Mouse (Mus musculus): Measurements from ENCODE around the gene Slc29a2. TPM values are rescaled to one million over a fixed set of nuclear protein-coding genes. Genes with fewer than 3 reads are reported as not detected.

Gene Slc29a2
- polyA plus RNA-seq, 1 experiment: 18.5 TPM

DNA sequence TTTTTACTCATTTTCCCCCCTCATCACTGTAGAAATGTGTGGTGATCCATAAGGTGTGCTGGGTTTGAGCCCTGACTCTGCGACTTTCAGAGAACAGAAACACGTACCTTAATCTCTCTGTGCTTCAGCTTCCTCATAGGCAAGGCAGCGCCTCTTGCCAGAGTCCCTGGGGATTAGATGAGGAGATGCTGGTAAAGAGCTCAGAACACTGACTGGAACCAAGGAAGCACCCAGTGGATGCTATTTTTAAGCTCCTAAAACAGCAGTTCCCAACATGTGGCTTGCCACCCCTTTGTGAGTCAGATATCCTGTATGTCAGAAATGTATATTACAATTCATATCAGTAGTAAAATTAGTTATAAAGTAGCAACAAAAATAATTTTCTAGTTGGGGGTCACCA is 5.5 kb upstream of the Slc29a2 start:
- TF ChIP-seq EP300 (IDR thresholded peaks at IDR 0.05; ENCODE audit: insufficient read depth, low read depth, low read length) (no peak), POLR2A (IDR thresholded peaks at IDR 0.05; ENCODE audit: insufficient read depth, low read length) (no peak), CTCF (IDR thresholded peaks at IDR 0.05; ENCODE audit: low read depth, low read length) (no peak)
- peak overlapping the region; percentile 67 for H3K9ac ChIP-seq (ENCODE audit: low read depth, poor library complexity, severe bottlenecking)
- no peaks in the 10 kb centered on the region for H3K36me3 ChIP-seq (ENCODE audit: control insufficient read depth, insufficient read depth, low read length, poor library complexity, severe bottlenecking)
- H3K4me1 ChIP-seq (ENCODE audit: control insufficient read depth, insufficient read depth, low read length): peaks cover 1% of the 10 kb centered on the region
- no peak overlapping the region for H3K4me3 ChIP-seq (ENCODE audit: low read depth, low read length)
- no peaks in the 10 kb centered on the region for H3K27me3 ChIP-seq (ENCODE audit: control insufficient read depth, insufficient read depth, low read length, poor library complexity, severe bottlenecking)
- H3K9me3 ChIP-seq (replicated peaks; ENCODE audit: control insufficient read depth, insufficient read depth, low read length, poor library complexity, severe bottlenecking): no peaks in the 10 kb centered on the region
- 0 out of 2 replicates have a peak overlapping the region, but pooled peaks have one; percentile 32 for H3K27ac ChIP-seq (ENCODE audit: insufficient read depth, low read length)

- Histone ChIP-seq H3K4me3 (ENCODE audit: low read depth, low read length) (no peak overlapping the region), H3K4me1 (ENCODE audit: control insufficient read depth, insufficient read depth, low read length) (peaks cover 1% of the 10 kb centered on the region), H3K27me3 (ENCODE audit: control insufficient read depth, insufficient read depth, low read length, poor library complexity, severe bottlenecking) (no peaks in the 10 kb centered on the region), H3K9ac (ENCODE audit: low read depth, poor library complexity, severe bottlenecking) (no peak overlapping the region), H3K9me3 (replicated peaks; ENCODE audit: control insufficient read depth, insufficient read depth, low read length, poor library complexity, severe bottlenecking) (no peaks in the 10 kb centered on the region), H3K36me3 (ENCODE audit: control insufficient read depth, insufficient read depth, low read length, poor library complexity, severe bottlenecking) (no peaks in the 10 kb centered on the region), H3K27ac (ENCODE audit: insufficient read depth, low read length) (no peak overlapping the region)
- TF ChIP-seq POLR2A (IDR thresholded peaks at IDR 0.05; ENCODE audit: insufficient read depth, low read length) (no peak), EP300 (IDR thresholded peaks at IDR 0.05; ENCODE audit: insufficient read depth, low read depth, low read length) (no peak), CTCF (IDR thresholded peaks at IDR 0.05; ENCODE audit: low read depth, low read length) (no peak)
Measured at GRCm38 (mm10) chr19:5021416-5021815, 2.2 kb upstream of the Slc29a2 start.

DNA sequence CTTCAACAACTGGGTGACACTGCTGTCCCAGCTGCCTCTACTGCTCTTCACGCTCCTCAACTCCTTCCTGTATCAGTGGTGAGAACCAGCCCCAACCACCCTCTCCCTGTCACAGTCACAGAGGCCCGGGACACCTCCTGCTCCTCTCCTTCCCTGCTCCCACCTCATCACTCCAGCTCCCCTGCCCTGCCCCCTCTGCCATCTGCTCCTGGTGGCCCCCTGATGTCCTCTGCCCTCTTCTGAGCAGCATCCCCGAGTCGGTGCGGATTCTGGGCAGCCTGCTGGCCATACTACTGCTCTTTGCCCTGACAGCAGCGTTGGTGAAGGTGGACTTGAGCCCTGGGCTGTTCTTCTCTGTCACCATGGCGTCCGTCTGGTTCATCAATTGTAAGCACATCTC is 2.5 kb downstream of the Slc29a2 start:
- H3K9ac ChIP-seq (ENCODE audit: low read depth, poor library complexity, severe bottlenecking): no peak overlapping the region
- TF ChIP-seq CTCF (IDR thresholded peaks at IDR 0.05; ENCODE audit: low read depth, low read length) (no peak), EP300 (IDR thresholded peaks at IDR 0.05; ENCODE audit: insufficient read depth, low read depth, low read length) (no peak), POLR2A (IDR thresholded peaks at IDR 0.05; ENCODE audit: insufficient read depth, low read length) (no peak)
- no peak overlapping the region for H3K4me3 ChIP-seq (ENCODE audit: low read depth, low read length)
- no peaks in the 10 kb centered on the region for H3K9me3 ChIP-seq (replicated peaks; ENCODE audit: control insufficient read depth, insufficient read depth, low read length, poor library complexity, severe bottlenecking)
- no peaks in the 10 kb centered on the region for H3K4me1 ChIP-seq (ENCODE audit: control insufficient read depth, insufficient read depth, low read length)
- H3K36me3 ChIP-seq (ENCODE audit: control insufficient read depth, insufficient read depth, low read length, poor library complexity, severe bottlenecking): peaks cover 24% of the 10 kb centered on the region
- no peak overlapping the region for H3K27ac ChIP-seq (ENCODE audit: insufficient read depth, low read length)
- no peaks in the 10 kb centered on the region for H3K27me3 ChIP-seq (ENCODE audit: control insufficient read depth, insufficient read depth, low read length, poor library complexity, severe bottlenecking)

DNA sequence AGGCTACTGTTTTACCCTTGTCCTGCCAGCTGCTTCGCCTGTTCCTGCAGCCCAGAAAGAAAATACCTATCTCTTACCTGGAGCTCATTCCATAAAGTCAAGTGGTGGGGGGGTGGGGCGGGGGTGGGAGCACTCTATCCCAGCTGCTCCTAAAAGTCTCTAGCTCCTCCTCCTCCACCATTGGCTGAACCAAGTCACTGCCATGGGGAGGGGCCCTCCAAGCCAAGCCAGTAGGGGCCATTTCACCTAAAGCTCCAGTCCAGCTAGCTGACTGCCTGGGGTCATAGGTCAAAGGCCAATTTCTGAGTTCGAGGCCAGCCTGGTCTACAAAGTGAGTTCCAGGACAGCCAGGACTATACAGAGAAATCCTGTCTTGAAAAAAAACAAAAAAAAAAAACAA is 9.0 kb downstream of the Slc29a2 start:
- Histone ChIP-seq H3K9ac (ENCODE audit: low read depth, poor library complexity, severe bottlenecking) (no peak overlapping the region), H3K27me3 (ENCODE audit: control insufficient read depth, insufficient read depth, low read length, poor library complexity, severe bottlenecking) (no peaks in the 10 kb centered on the region), H3K4me1 (ENCODE audit: control insufficient read depth, insufficient read depth, low read length) (no peaks in the 10 kb centered on the region), H3K9me3 (replicated peaks; ENCODE audit: control insufficient read depth, insufficient read depth, low read length, poor library complexity, severe bottlenecking) (no peaks in the 10 kb centered on the region), H3K4me3 (ENCODE audit: low read depth, low read length) (no peak overlapping the region), H3K27ac (ENCODE audit: insufficient read depth, low read length) (no peak overlapping the region), H3K36me3 (ENCODE audit: control insufficient read depth, insufficient read depth, low read length, poor library complexity, severe bottlenecking) (peaks cover 21% of the 10 kb centered on the region)
- TF ChIP-seq CTCF (IDR thresholded peaks at IDR 0.05; ENCODE audit: low read depth, low read length) (no peak), POLR2A (IDR thresholded peaks at IDR 0.05; ENCODE audit: insufficient read depth, low read length) (no peak), EP300 (IDR thresholded peaks at IDR 0.05; ENCODE audit: insufficient read depth, low read depth, low read length) (no peak)

DNA sequence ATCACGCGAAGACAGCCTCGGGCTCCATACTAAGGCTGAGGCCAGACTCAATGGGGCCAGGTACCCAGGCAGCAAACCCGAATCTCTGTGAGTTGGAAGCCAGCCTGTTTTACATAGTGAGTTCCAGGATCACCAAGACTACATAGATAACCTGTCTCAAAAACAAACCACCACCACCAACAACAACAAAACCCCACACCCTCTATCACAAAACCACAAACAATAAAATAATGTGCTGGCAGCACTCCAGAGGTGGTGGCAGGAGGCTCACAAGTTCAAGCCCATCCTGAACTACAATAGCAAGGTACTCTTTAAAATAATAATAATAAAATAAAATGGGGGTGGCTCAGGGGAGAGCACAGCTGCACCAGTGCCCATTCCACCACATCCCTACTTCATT is 12.9 kb downstream of the Slc29a2 start:
- no peaks in the 10 kb centered on the region for H3K9me3 ChIP-seq (replicated peaks; ENCODE audit: control insufficient read depth, insufficient read depth, low read length, poor library complexity, severe bottlenecking)
- no peak overlapping the region for H3K27ac ChIP-seq (ENCODE audit: insufficient read depth, low read length)
- 0 out of 2 replicates have a peak, but pooled peaks cover 3% of the 10 kb centered on the region for H3K36me3 ChIP-seq (ENCODE audit: control insufficient read depth, insufficient read depth, low read length, poor library complexity, severe bottlenecking)
- peaks cover 2% of the 10 kb centered on the region for H3K4me1 ChIP-seq (ENCODE audit: control insufficient read depth, insufficient read depth, low read length)
- no peak for TF ChIP-seq POLR2A (IDR thresholded peaks at IDR 0.05; ENCODE audit: insufficient read depth, low read length)
- no peak for TF ChIP-seq CTCF (IDR thresholded peaks at IDR 0.05; ENCODE audit: low read depth, low read length)
- no peak for TF ChIP-seq EP300 (IDR thresholded peaks at IDR 0.05; ENCODE audit: insufficient read depth, low read depth, low read length)
- H3K27me3 ChIP-seq (ENCODE audit: control insufficient read depth, insufficient read depth, low read length, poor library complexity, severe bottlenecking): no peaks in the 10 kb centered on the region
- H3K4me3 ChIP-seq (ENCODE audit: low read depth, low read length): no peak overlapping the region
- no peak overlapping the region for H3K9ac ChIP-seq (ENCODE audit: low read depth, poor library complexity, severe bottlenecking)

DNA sequence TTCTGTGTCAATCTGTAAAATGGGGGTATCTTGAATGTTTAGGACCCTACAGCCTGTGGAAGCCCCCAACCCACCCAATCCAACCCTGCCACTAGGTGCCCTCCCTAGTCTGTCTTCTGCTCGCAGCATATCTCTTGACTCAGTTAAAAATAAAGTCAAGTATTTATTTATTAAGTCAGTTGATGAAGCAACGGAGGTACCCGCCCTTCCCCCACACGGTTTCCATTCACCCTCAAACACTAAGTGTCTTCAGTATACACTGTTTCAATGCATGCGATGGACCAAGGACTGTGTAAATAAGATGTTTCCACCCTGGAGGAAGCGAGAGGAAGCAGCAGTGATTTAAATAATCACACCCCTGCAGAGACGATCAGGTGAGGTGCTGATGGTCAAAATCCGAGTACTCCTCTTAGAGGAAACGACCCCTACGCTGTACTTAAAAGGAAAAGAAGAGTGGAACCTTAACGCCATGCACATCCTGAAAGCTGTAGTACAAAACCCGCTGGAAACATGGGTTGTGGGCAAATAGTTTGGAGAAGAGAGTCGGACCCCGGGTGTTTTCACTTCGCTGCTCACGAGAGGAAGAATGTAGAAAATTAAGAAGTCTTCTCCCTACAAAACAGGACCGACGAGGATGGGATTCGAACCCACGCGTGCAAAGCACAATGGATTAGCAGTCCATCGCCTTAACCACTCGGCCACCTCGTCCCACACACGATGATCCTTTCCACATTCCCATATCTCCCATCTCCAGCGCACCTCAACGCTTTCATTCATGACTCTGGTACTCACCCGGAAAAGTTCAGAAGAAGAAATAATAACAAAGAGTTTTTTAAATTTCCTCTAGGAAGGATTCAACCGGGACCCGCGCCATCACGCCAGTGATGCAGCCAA is 14.3 kb downstream of the Slc29a2 start:
- Histone ChIP-seq H3K4me1 (ENCODE audit: control insufficient read depth, insufficient read depth, low read length) (peaks cover 2% of the 10 kb centered on the region), H3K27me3 (ENCODE audit: control insufficient read depth, insufficient read depth, low read length, poor library complexity, severe bottlenecking) (no peaks in the 10 kb centered on the region), H3K27ac (ENCODE audit: insufficient read depth, low read length) (peak overlapping the region; percentile 19; the same call in 1 of the 2 replicates), H3K36me3 (ENCODE audit: control insufficient read depth, insufficient read depth, low read length, poor library complexity, severe bottlenecking) (no peaks in the 10 kb centered on the region), H3K9ac (ENCODE audit: low read depth, poor library complexity, severe bottlenecking) (peak overlapping the region; percentile 38), H3K9me3 (replicated peaks; ENCODE audit: control insufficient read depth, insufficient read depth, low read length, poor library complexity, severe bottlenecking) (no peaks in the 10 kb centered on the region), H3K4me3 (ENCODE audit: low read depth, low read length) (peak overlapping the region; percentile 67)
- TF ChIP-seq EP300 (IDR thresholded peaks at IDR 0.05; ENCODE audit: insufficient read depth, low read depth, low read length) (peak; percentile 70; the same call in 1 of the 2 replicates), POLR2A (IDR thresholded peaks at IDR 0.05; ENCODE audit: insufficient read depth, low read length) (no peak)
